Mouse (Mus musculus) E14TG2a.4 (cell line): ENCODE results near the gene Cnst.

Experiments
- CTCF ChIP-seq: conservative IDR thresholded peaks from 2 replicates; pipeline ENCODE4 v1.5.1; 2014; ENCODE audit warnings: low read length
- NANOG ChIP-seq: IDR thresholded peaks from 2 replicates; pipeline ENCODE4 v1.6.1; 2014; ENCODE audit warnings: borderline replicate concordance, low read length, mixed read lengths
- POU5F1 ChIP-seq: IDR thresholded peaks from 2 replicates; pipeline ENCODE4 v1.6.1; 2014; ENCODE audit warnings: low read length, borderline replicate concordance

DNA sequence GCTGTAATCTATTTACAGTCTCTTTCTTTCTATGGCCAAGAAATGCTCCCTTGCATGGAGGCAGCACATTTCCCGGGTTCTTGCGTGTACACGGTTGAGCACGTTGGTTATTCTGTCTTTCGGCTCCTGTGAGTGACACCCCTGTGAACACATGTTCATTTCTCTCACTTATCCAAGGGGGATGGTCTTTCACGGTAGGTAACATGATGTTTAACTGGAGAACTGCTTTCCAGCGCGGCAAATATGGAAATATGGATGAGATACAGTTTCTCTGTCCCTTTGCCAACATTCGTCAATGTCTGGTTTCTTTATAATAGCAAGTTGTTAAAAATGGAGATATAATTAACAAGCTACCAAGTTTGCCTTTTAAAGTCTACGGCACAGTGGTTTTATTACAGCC is 35.3 kb downstream of the Cnst start:
- TF ChIP-seq CTCF (no peak), NANOG (no peak), POU5F1 (no peak)
